Mouse (Mus musculus): Measurements from ENCODE around the gene Cog4.
A peak's percentile ranks its signal among the peaks of the same experiment; 100 is the strongest.
"Not testable (repeated sequence)": the region's sequence is repeated elsewhere in the genome, so short reads cannot be mapped to it uniquely, and the experiment has no call there.

Cog4 gene

DNA sequence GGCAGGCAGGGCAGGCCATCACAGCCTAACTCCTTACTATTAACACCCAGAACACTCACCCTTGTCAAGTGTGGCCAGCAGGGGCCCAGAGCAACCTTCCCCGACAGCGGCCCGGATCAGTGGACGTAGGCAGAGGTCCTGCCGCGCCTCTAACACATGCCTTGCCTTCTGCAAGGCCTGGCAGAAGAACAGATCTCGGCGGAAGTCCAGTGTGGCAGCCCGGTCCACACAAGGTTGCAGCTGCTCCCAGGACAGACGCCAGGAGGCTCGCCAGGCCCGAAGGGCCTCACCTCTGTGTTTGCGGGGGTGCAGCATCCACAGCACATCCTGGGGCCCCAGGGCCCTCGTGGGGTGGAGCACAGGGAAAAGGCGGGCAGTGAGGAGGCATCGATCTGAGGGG is 42.5 kb downstream of the Cog4 start:
- DNase-seq (ENCODE audit: low read depth, low spot score) = no peak

GRCm38 (mm10) chr8:110889904-110890470 is 43.6 kb downstream of the Cog4 start:
- no peak for DNase-seq (ENCODE audit: low read depth, low spot score)

GRCm38 (mm10) chr8:110892040-110892439 is 45.6 kb downstream of the Cog4 start:
- no peak for DNase-seq (ENCODE audit: low read depth, low spot score)

DNA sequence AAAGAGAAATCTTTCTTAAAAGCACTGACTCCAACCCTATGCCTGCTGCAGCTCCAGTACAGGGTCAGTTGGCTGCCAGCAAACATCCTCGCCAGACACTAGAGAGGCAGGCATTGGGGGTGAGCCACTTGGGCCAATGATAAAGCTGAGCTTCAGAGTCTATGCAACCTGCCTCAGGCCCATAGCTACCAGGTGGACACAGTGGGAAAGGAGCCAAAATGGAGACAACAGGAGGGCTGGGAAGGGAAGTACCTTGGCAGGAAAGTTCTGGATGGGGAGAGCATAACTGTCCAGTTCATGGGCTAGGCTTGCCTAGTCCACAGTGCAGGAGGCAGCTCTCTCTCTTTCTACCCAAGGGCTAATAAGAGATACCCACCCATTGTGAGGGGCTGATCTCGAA is 46.5 kb downstream of the Cog4 start:
- DNase-seq (ENCODE audit: low read depth, low spot score) = no peak

DNA sequence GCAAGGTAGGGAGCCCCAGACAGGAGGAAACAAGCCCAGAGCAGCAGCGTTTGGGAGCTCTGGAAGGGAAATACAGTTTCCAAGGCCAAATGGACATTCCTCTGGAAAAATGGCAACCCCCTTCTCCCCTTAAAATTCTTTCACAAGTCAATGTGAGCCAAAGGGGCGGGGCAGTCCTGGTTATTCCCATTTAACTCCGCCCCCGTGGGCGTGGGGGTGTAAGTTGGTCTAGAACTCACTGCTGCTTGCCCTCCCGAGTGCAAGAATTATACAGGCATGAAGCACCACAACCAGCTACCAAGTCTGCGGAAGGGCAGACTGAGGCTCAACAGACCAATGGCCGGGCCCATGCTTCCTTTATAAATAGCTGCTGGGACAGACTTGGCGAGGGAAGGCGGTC is 48.5 kb downstream of the Cog4 start:
- DNase-seq (ENCODE audit: low read depth, low spot score) = no peak

DNA sequence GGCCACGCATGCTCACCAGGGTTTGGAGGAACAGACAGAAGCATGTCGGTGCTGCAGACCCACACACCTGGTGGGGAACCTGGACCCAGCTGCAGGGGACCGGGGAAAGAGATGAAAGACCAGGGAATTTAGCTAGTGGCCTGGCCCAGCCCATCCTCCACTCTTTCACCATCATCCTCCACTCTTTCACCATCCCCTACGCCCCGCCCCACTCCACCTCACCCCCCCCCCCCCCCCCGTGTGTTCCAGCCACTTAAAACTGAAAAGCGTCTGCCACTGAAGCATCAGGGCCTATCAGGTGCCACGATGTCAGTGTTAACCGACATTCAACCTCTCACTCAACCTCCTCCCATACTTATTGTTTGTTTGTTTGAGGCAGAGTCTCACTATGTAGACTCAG is 48.9 kb downstream of the Cog4 start:
- DNase-seq (ENCODE audit: low read depth, low spot score) = no peak

GRCm38 (mm10) chr8:110895812-110896211 is 49.4 kb downstream of the Cog4 start:
- DNase-seq (ENCODE audit: low read depth, low spot score) = no peak

DNA sequence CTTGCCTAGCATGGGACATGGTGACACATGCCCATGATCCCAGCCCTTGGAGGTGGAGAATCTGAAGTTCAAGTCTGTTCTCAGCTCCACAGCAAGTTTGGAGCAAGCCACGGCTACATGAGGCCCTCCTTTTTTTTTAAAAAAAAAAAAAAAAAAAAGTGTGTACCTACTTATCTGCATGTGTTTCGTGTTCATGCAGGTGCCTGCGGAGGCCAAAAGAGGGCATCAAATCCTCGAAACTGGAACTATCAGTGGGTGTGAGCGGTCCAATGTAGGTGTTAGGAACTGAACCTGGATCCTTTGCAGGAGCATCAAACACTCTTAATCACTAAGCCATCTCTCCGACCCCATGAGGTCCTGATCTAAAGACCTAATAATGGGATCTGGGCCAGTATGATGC is 51.1 kb downstream of the Cog4 start:
- DNase-seq (ENCODE audit: low read depth, low spot score) = no peak

- no peak for DNase-seq (ENCODE audit: low read depth, low spot score)
Measured at GRCm38 (mm10) chr8:110901056-110901455, 54.7 kb downstream of the Cog4 start.

DNA sequence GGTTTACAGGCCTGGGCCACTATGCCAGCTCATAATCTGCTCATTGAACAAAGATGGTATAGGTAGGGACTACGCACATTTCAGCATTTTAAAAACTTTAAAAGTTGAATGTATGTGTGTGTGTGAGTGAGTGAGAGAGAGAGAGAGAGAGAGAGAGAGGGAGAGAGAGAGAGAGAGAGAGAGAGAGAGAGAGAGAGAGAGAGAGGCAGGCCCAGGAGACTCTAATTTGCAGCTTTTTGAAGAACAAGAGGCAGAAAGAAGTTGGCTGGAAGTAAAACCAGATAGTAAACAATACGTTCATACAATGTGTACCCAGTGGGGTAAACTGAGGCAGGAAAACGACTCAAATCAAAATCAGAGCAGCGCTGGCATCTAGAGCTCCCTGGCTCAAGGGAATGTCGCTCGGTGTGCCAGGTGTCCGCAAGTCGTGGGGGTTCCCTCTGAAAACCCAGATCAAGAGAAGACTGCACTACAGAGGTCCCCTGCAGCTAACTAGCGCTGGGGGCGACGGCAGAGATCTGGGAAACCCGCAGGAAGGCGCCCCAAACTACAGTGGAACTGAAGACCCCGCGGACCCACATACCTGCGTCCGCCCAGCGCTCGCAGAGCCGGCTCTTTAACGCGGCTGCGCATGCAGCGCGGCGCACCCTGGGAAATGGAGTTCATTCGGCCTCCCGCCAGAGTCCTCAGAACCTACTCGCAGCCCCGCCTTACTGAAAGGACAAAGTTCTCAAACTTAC is 55.6 kb downstream of the Cog4 start, which contains the start of gene Fuk:
Gene Fuk, minus strand, starts transcription at position 650 of the 740 bp plus-strand sequence.
- peak; percentile 62 for DNase-seq (ENCODE audit: low read depth, low spot score)

GRCm38 (mm10) chr8:110902579-110902965 is 56.2 kb downstream of the Cog4 start:
- DNase-seq (ENCODE audit: low read depth, low spot score) = no peak

DNA sequence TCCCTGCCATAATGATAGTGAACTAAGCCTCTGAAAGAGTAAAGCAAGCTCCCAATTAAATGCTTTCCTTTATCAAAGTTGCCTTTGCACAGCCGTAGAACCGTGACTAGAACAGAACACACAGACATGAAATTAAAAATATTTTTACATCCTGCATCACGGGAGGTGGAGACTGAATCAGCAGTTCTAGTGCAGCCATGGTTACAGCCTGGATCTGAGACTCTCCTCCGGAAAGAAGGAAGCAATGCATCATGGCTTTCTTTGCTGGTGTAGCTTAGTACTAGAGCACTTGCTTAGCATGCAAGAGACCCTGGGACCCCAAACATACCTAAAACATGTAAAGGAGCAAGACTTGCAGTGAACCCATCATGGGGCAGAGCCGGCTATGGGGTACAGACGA is 59.0 kb downstream of the Cog4 start:
- DNase-seq (ENCODE audit: low read depth, low spot score) = no peak

DNA sequence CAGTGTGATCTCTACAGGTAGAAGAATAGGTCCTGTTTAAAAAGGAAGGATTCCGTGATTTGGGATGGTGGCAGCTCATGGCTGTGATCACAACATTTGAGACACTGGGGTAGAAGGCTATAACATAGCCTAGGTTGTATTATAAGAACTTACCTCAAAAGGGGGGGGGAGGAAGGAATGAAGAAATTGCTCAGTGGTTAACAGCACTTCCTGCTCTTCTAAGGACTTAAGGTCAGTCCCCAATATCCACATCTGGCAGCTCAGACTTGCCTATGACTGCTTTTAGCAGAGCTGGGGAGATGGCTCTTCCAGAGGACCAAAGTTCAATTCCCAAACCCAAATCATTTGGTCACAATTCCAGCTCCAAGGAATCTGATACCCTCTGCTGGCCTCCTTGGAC is 60.3 kb downstream of the Cog4 start:
- no peak for DNase-seq (ENCODE audit: low read depth, low spot score)

GRCm38 (mm10) chr8:110909850-110910249 is 63.5 kb downstream of the Cog4 start:
- not testable (repeated sequence) for DNase-seq (ENCODE audit: low read depth, low spot score)

GRCm38 (mm10) chr8:110911576-110912570 is 65.5 kb downstream of the Cog4 start:
- DNase-seq (ENCODE audit: low read depth, low spot score) = no peak

DNA sequence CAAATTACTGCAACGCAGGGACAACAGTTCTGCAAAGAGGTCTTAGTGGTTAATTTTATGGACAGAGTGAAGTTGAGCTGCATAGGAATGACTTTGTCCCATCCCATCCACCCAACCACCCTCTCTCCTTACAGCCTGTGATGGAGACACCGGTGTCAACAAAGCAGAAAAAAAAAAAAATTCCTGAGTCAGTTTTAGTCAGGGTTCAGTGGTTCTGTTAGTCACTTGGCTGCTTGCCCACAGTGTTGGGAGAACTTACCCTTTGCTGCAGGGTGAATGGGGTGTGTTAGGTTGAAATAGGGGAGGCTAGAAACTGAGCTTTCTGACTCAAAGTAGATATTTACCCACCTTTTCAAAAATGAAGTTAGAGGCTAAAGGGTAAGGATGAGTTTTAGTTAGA is 71.0 kb downstream of the Cog4 start:
- no peak for DNase-seq (ENCODE audit: low read depth, low spot score)

- DNase-seq (ENCODE audit: low read depth, low spot score) = no peak
Measured at GRCm38 (mm10) chr8:110918027-110918426, 71.6 kb downstream of the Cog4 start.

GRCm38 (mm10) chr8:110918460-110918859 is 72.1 kb downstream of the Cog4 start:
- no peak for DNase-seq (ENCODE audit: low read depth, low spot score)

- DNase-seq (ENCODE audit: low read depth, low spot score) = peak; percentile 60
Measured at GRCm38 (mm10) chr8:110919341-110920031, 73.1 kb downstream of the Cog4 start, which contains the start of gene St3gal2. Gene St3gal2, plus strand, starts transcription at chr8:110919922.

DNA sequence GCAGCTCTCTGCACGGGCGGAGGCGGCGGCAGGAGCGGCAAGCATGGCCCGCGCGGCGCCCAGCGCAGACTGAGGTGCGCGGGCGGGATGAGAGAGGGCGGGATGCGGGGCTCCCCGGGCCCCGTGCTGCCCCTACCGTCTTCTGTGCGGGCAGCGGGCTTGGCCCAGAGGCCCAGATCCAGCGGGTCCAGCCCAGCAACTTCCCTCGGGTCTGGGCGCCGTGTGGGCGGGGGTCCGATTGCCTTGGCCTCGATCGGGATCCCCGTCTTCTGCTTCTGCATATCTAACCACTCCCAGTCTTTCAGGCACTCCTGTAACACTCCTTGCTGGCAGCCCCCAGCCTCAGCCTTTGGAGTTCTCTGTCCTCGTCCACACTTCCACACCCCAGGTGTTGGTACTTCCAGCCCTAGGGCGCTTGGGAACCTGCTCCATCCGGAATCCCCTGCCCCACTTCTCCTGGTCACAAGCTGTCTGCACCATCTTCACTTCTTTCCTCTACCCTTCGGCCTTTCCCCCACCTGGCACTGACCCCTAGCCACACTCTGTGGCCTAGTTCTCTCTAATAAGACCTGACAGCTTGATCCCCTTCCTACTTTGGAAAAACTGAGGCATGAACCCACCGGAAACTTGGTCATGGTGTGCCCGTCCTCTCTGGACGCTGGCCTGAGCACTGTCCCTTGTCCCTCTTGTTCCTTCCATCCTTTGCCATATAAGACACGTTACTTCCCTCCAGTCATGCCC is 73.8 kb downstream of the Cog4 start:
- DNase-seq (ENCODE audit: low read depth, low spot score) = no peak

GRCm38 (mm10) chr8:110920773-110921277 is 74.4 kb downstream of the Cog4 start:
- no peak for DNase-seq (ENCODE audit: low read depth, low spot score)

Measured in c-Kit-negative CD71-positive TER-119-positive erythroid progenitor cells, embryonic 14.5 days (primary cell).